Mouse (Mus musculus): ENCODE measurements at regions not wholly inside any gene's neighbourhood (a gene's known extent, or its start where the extent isn't known, plus 50 kb on each side); places are given as distances from the start of the nearest gene placed in this dataset.

DNA sequence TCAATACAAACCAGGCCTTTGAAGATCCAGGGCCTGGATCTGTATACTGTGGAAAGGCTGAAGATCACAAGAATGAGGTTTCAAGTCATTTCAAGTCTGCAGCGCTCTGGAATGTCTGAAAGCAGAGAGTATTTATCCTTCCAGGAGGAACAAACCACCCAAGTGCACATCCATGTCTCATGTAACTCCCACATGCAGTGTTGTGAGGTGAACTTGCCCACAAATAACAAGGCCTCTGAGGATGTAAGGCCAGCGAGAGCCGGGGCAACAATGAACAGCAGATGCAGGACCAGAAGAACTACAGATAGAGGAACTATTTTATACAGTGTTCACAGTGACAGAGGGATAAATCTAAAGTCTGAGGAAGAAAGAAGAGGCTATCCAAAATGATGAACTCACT, 442.4 kb downstream of the Slc4a3 start:
- ATAC-seq (ENCODE audit: low read depth): no peak
- no peak overlapping the region for H3K27ac ChIP-seq (replicated peaks)
- no peaks in the 10 kb centered on the region; the same call in 1 of the 2 replicates for H3K4me1 ChIP-seq (replicated peaks)
- H3K9me3 ChIP-seq: no peaks in the 10 kb centered on the region
- 89% methylated on average over 3 of the region's 3 CpGs for WGBS
- H3K9ac ChIP-seq: no peak overlapping the region
- no peaks in the 10 kb centered on the region for H3K36me3 ChIP-seq
- H3K4me2 ChIP-seq: no peak overlapping the region
- H3K4me3 ChIP-seq: no peak overlapping the region
- no peaks in the 10 kb centered on the region for H3K27me3 ChIP-seq

DNA sequence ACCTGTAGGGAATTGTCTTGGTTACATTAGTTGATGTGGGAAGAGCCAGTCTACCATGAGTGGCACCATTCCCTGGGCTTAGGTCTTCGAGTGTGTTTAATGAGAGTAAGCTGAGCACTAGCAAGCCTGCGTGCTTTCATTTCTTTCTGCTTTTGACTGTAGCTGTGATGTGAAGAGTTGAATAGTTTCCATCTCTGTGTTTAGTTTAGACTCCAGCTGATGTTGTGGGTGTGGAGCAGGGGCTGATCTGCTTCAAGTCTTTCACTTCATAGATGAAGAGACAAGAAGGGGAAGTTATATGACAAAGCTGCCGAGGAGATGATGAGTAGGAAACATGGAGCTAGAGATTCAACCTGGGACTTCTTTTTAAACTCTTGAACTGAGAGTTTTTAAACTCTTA, 446.0 kb downstream of the Slc4a3 start:
- no peak for ATAC-seq (ENCODE audit: low read depth)
- H3K27me3 ChIP-seq: no peaks in the 10 kb centered on the region
- H3K36me3 ChIP-seq: no peaks in the 10 kb centered on the region
- no peak overlapping the region for H3K4me2 ChIP-seq
- no peak overlapping the region for H3K9ac ChIP-seq
- 90% methylated on average over 3 of the region's 3 CpGs for WGBS
- H3K4me1 ChIP-seq (replicated peaks): no peaks in the 10 kb centered on the region
- H3K4me3 ChIP-seq: no peak overlapping the region
- H3K27ac ChIP-seq (replicated peaks): no peak overlapping the region
- H3K9me3 ChIP-seq: no peaks in the 10 kb centered on the region

DNA sequence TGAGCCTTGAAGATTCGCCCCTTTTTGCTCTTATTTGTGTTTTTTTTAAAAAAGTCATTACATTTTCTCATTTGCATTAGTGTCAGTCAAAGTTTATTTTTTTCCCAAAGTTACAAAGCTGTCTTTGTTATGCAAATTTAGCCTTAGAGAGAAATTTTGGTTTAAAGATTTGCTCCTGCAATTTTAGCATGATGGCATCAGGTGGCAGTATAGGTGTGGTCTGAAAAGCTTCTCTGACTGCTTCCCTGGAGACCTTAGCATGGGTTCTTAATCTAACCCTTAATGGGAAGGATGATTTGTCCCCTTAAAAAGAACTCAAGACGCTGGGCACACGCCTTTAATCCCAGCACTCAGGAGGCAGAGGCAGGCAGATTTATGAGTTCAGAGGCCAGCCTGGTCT, 451.2 kb downstream of the Slc4a3 start:
- Histone ChIP-seq H3K4me2 (no peak overlapping the region), H3K9me3 (no peaks in the 10 kb centered on the region), H3K9ac (no peak overlapping the region), H3K4me1 (replicated peaks) (no peaks in the 10 kb centered on the region), H3K36me3 (no peaks in the 10 kb centered on the region), H3K27me3 (no peaks in the 10 kb centered on the region), H3K4me3 (no peak overlapping the region), H3K27ac (replicated peaks) (no peak overlapping the region)
- ATAC-seq (ENCODE audit: low read depth): no peak
- 66% methylated on average over 3 of the region's 3 CpGs for WGBS

DNA sequence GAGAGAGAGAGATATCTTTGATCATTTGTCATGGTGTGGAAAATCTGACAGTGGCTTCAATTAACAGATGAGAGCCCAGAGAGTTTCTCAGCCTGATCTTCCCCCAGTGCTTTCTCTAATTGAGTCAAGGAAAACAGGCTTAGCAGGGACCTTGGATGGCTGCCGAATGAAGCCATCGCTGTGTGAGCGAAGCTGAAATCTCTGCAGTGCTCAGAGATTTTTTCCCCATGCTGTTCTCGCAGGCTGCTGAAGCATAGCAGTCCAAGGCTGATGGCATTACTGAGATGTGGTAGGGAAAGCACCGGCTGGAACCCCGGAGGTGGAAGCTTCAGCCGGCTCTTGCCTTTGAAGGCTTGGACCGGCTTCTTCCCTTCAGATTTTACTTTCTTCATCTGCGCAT, 455.1 kb downstream of the Slc4a3 start:
- no peaks in the 10 kb centered on the region for H3K4me1 ChIP-seq (replicated peaks)
- WGBS: 86% methylated on average over 9 of the region's 9 CpGs
- no peak overlapping the region for H3K4me2 ChIP-seq
- H3K27me3 ChIP-seq: no peaks in the 10 kb centered on the region
- H3K9me3 ChIP-seq: no peaks in the 10 kb centered on the region
- H3K27ac ChIP-seq (replicated peaks): no peak overlapping the region
- no peak for ATAC-seq (ENCODE audit: low read depth)
- H3K4me3 ChIP-seq: no peak overlapping the region
- H3K36me3 ChIP-seq: no peaks in the 10 kb centered on the region
- no peak overlapping the region for H3K9ac ChIP-seq

DNA sequence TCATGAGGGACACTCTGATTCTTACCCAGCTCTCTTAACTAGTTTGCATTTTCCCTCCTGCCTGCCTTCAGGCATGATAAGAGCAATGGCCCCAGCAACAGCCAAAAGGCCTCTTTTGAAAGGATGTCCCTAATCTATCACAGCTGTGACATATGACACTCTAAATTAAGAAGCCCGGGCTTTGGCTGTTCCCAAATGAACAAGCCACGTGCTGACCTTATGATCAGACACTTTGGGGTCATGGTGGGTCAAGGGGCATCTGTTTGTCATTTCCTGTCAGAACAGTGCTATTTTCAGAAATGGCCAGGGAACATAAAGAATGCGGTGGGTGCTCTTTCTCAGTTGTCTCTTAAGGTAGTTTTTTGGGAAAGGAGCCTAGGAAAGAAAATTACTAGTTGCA, 463.5 kb downstream of the Slc4a3 start:
- ATAC-seq (ENCODE audit: low read depth): no peak
- 31% methylated on average over 3 of the region's 3 CpGs for WGBS
- no peaks in the 10 kb centered on the region for H3K4me1 ChIP-seq (replicated peaks)

DNA sequence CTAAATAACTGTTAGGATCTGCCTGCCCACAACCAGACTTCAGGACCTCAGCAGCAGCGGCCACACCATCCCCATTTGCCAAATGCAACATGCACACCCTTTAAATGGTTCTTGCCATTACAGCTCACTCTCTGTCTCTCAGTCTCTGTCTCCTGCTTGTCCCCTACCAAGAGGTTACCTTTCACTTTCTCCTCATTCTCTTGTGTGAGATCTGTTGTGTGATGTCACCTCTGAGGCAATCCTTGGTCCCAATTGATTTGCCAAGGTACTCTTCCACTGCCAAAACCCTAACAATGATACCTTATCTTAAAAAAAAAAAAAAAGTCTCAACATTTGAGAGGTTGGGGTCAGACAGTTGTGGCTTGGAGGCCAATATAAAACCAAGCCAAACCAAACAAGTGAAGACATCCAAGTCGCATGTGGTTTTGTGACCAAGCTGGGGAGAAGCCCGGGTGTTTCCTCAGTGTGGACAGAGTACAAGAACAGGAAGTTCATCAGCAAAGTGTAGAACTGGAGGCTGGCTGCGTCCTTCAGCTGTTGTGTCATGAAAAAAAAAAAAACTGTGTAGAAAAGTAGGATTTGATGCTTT, 464.2 kb downstream of the Slc4a3 start:
- Histone ChIP-seq H3K9me3 (no peaks in the 10 kb centered on the region), H3K4me3 (no peak overlapping the region), H3K9ac (no peak overlapping the region), H3K4me2 (no peak overlapping the region), H3K27ac (replicated peaks) (no peak overlapping the region), H3K36me3 (no peaks in the 10 kb centered on the region), H3K4me1 (replicated peaks) (no peaks in the 10 kb centered on the region), H3K27me3 (no peaks in the 10 kb centered on the region)
- ATAC-seq (ENCODE audit: low read depth): no peak
- WGBS: 86% methylated on average over 4 of the region's 4 CpGs

More for the DNA sequence above, 463.5 kb downstream of the Slc4a3 start:
- Histone ChIP-seq H3K9me3 (no peaks in the 10 kb centered on the region), H3K4me2 (no peak overlapping the region), H3K4me3 (no peak overlapping the region), H3K9ac (no peak overlapping the region), H3K27me3 (no peaks in the 10 kb centered on the region), H3K36me3 (no peaks in the 10 kb centered on the region), H3K27ac (replicated peaks) (no peak overlapping the region)

DNA sequence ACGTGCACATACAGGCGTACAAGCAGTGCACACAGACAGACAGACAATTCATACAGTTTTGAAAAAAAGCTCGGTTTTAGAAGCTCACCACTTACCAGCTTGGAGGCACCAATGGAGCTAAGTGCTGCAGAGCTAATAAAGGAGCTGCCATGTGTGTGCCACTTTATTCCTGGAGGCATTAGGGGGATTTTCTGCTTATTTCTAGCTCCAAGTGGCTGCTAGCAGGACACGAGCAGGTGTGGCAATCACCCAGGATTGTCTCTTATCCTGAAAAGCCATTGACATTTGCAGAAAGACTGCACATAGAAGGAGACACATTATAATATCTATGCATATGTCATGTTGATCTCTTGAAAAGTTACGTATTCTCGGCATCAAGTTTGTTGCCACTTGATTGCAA, 472.5 kb downstream of the Slc4a3 start:
- Histone ChIP-seq H3K9me3 (no peaks in the 10 kb centered on the region), H3K4me2 (no peak overlapping the region), H3K4me3 (no peak overlapping the region), H3K9ac (no peak overlapping the region), H3K36me3 (no peaks in the 10 kb centered on the region), H3K4me1 (replicated peaks) (no peaks in the 10 kb centered on the region), H3K27me3 (no peaks in the 10 kb centered on the region), H3K27ac (replicated peaks) (no peak overlapping the region)
- 87% methylated on average over 6 of the region's 6 CpGs for WGBS
- no peak for ATAC-seq (ENCODE audit: low read depth)

DNA sequence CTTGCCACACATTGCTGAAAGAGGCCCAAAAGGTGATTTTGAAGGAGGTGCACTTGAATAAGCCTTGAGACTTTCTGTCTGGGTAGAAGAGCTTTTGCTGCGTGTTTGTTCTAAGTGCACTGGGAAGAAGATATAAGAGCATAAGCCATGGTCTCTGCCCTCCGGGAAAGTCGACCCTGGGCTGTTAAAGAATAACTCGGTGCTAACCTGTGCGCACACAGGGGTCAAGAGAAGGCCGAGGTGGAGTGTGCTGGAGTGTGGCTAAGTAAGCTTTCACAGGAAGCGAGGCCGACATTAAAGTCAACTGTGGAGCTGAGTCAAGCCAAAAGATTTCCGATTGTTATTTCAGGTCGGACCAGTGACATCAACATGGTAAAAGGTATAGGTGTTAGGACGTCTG, 473.0 kb downstream of the Slc4a3 start:
- no peak overlapping the region for H3K9ac ChIP-seq
- H3K9me3 ChIP-seq: no peaks in the 10 kb centered on the region
- no peaks in the 10 kb centered on the region for H3K27me3 ChIP-seq
- no peak overlapping the region for H3K4me3 ChIP-seq
- no peaks in the 10 kb centered on the region for H3K36me3 ChIP-seq
- WGBS: 82% methylated on average over 11 of the region's 11 CpGs
- H3K4me1 ChIP-seq (replicated peaks): no peaks in the 10 kb centered on the region
- H3K27ac ChIP-seq (replicated peaks): no peak overlapping the region
- no peak for ATAC-seq (ENCODE audit: low read depth)
- no peak overlapping the region for H3K4me2 ChIP-seq

DNA sequence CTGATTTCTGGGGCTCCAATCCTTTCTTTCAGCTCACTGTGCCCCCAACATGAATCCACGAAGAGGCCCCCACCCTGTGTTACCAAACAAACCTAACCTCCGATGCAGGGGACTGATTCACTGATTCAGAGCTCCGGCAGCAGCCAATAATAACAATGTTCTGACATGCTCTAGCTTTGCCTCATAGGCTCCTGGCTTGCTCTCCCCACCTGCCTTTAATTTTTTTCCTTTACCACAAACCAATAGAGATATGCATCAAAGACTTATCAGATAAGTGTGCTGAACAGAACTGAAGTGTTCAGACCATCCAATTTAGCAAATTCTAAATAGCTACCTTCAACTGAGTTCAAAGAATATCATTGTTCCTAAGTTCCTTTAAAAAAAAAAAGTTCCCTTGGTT, 478.6 kb downstream of the Slc4a3 start:
- H3K9me3 ChIP-seq: no peaks in the 10 kb centered on the region
- H3K27me3 ChIP-seq: no peaks in the 10 kb centered on the region
- H3K9ac ChIP-seq: no peak overlapping the region
- H3K4me2 ChIP-seq: no peak overlapping the region
- no peak overlapping the region for H3K27ac ChIP-seq (replicated peaks)
- H3K4me3 ChIP-seq: no peak overlapping the region
- peaks cover 14% of the 10 kb centered on the region; the same call in 1 of the 2 replicates for H3K4me1 ChIP-seq (replicated peaks)
- no peaks in the 10 kb centered on the region for H3K36me3 ChIP-seq
- 69% methylated on average over 3 of the region's 3 CpGs for WGBS
- no peak for ATAC-seq (ENCODE audit: low read depth)

DNA sequence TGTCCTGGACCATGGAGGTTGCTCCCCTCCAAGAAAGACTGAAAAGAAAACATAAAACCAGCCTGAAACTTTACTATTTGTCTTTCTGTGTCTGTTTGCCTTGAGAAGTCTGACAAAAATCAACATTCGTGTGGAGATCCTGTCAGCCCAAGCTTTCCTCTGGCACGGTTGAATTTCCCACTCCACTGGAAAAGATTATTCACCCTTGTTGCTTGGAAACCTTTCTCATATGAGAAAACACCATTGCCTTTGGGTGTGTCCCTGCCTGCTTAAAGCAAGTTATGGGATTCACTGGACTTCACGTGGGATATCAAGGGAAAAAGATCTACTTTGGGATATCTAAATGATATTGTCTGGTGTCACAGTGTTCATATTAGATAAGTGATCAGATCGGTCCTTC, 479.3 kb downstream of the Slc4a3 start:
- Histone ChIP-seq H3K36me3 (no peaks in the 10 kb centered on the region), H3K27ac (replicated peaks) (no peak overlapping the region), H3K4me3 (no peak overlapping the region), H3K4me1 (replicated peaks) (peaks cover 14% of the 10 kb centered on the region; the same call in 1 of the 2 replicates), H3K27me3 (no peaks in the 10 kb centered on the region), H3K4me2 (no peak overlapping the region), H3K9ac (no peak overlapping the region), H3K9me3 (no peaks in the 10 kb centered on the region)
- no peak for ATAC-seq (ENCODE audit: low read depth)
- 59% methylated on average over 4 of the region's 4 CpGs for WGBS

DNA sequence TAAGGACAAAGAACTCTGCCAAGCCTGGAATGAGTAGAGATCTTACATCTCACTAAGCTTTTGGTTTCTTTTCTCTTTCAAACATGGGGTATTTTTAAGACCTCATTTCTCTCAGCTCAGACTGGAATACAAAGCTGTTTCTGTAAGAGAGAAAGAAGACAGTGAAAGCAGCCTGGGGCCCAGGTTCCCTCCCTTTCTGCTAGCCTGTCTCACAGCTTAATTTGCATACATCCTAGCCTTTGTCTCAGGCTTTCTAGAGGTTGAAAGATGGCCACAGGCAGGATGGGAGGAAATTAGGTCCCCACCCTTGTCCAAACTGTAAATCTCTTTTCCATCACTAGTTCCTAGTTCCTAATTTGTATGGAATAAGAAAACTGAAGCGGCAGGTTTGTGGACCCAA, 483.0 kb downstream of the Slc4a3 start:
- Histone ChIP-seq H3K9me3 (no peaks in the 10 kb centered on the region), H3K36me3 (no peaks in the 10 kb centered on the region), H3K9ac (no peak overlapping the region), H3K27ac (replicated peaks) (0 out of 2 replicates have a peak overlapping the region, but pooled peaks have one; percentile 2), H3K27me3 (no peaks in the 10 kb centered on the region), H3K4me2 (no peak overlapping the region), H3K4me3 (no peak overlapping the region), H3K4me1 (replicated peaks) (peaks cover 14% of the 10 kb centered on the region)
- ATAC-seq (ENCODE audit: low read depth): 0 out of 2 replicates have a peak, but pooled peaks have one; percentile 50
- 7% methylated on average over 1 of the region's 1 CpGs for WGBS

DNA sequence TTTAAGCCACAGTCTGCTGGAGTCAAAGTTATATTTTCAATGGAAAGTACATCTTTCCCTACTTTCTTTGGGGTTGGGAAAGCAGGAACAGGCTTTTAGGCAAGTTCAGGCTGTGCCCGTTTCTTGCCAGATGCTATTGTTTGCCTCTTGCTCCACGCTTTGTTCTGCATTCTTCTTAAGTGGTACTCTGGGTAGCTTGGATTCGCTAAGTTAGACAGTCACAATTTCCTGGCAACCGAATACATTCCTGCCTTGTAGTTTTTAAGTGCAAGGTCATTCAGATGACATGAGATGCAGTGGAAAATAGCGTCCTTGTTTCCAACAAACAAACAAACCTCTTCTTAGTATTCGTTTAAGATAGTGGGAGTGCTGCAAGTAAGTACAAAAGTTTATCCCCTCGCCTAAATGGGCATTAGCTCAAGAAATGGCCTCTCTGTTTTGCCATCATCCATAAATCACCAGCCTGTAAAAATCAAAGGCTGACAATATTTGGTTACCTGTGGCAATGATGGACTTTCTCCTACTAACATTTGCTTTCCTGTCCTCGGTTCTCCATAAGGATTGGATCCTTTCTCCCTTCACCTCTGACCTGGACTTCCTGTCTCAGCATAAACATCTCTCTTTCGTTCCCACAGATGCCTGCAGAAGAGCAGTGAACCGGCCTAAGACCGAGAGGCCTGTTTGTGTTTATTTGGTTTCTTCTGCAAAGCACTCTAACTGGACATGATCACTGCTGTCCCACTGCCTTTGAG, 485.3 kb downstream of the Slc4a3 start:
- ATAC-seq (ENCODE audit: low read depth): no peak
- Histone ChIP-seq H3K4me1 (replicated peaks) (peaks cover 14% of the 10 kb centered on the region), H3K36me3 (no peaks in the 10 kb centered on the region), H3K9ac (no peak overlapping the region), H3K9me3 (no peaks in the 10 kb centered on the region), H3K4me3 (no peak overlapping the region), H3K4me2 (no peak overlapping the region), H3K27ac (replicated peaks) (no peak overlapping the region), H3K27me3 (no peaks in the 10 kb centered on the region)
- WGBS: 64% methylated on average over 11 of the region's 11 CpGs

DNA sequence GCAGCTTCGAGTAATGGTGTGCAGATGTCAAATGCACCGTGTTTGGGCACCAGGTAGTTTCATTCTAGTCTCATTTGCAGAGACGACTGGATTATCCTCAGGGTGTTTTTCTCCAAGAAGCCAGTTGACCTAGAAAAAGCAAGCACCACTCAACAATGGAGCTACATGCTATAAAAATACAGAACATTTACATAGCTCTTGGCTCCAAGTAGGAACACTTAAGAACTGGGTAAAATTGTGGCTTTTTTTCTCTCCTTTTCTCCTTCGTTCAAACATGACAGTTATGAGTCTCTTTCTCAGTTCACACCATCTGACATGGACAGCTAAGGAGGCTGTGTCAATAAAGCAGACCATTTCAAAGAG, 485.8 kb downstream of the Slc4a3 start:
- H3K27me3 ChIP-seq: no peaks in the 10 kb centered on the region
- no peaks in the 10 kb centered on the region for H3K9me3 ChIP-seq
- 69% methylated on average over 4 of the region's 4 CpGs for WGBS
- no peak overlapping the region for H3K4me3 ChIP-seq
- no peaks in the 10 kb centered on the region for H3K36me3 ChIP-seq
- no peak overlapping the region for H3K4me2 ChIP-seq
- no peak overlapping the region for H3K9ac ChIP-seq
- H3K27ac ChIP-seq (replicated peaks): no peak overlapping the region
- no peak for ATAC-seq (ENCODE audit: low read depth)
- H3K4me1 ChIP-seq (replicated peaks): peaks cover 14% of the 10 kb centered on the region
